Mouse (Mus musculus) ES-E14 (cell line): ENCODE measurements around the gene Plekha4. TPM values are rescaled to one million over a fixed set of nuclear protein-coding genes. Genes with fewer than 3 reads are reported as not detected.
"Not testable (repeated sequence)": the region's sequence is repeated elsewhere in the genome, so short reads cannot be mapped to it uniquely, and the experiment has no call there.

Experiments
- DNase-seq: peaks from one replicate; pipeline ENCODE4 v3.0.0-alpha.2; 2013; ENCODE audit warnings: low read depth, low spot score
- H3K27ac ChIP-seq: 2 replicates; pipeline ENCODE4 v1.5.1; 2012; ENCODE audit warnings: low read depth, mild to moderate bottlenecking, low read length, moderate library complexity, mixed read lengths; ENCODE audit not compliant: poor library complexity, insufficient read depth, severe bottlenecking
- H3K36me3 ChIP-seq: 2 replicates; pipeline ENCODE4 v1.6.1; 2012; ENCODE audit warnings: mild to moderate bottlenecking, low read length, moderate library complexity, mixed read lengths; ENCODE audit not compliant: control insufficient read depth, poor library complexity, insufficient read depth, severe bottlenecking
- H3K4me1 ChIP-seq, 2 experiments: fragments of 150-350 bp in 1 of 2; sonication (generic) in 1 of 2; 2 replicates each; pipeline ENCODE4 v1.6.1; 2012; ENCODE audit warnings: low read length in 2 of 2, mild to moderate bottlenecking in 1 of 2, mixed read lengths in 1 of 2; ENCODE audit not compliant: control insufficient read depth in 2 of 2, insufficient read depth in 2 of 2, poor library complexity in 1 of 2
- H3K4me3 ChIP-seq, 2 experiments: fragments of 150-350 bp in 1 of 2; sonication (generic) in 1 of 2; 2 replicates each; pipeline ENCODE4 v1.5.1; 2012; ENCODE audit warnings: low read length in 2 of 2, low read depth in 1 of 2, mild to moderate bottlenecking in 1 of 2, mixed read lengths in 1 of 2; ENCODE audit not compliant: insufficient read depth in 1 of 2, poor library complexity in 1 of 2, severe bottlenecking in 1 of 2
- H3K9ac ChIP-seq: 2 replicates; pipeline ENCODE4 v1.6.1; 2012; ENCODE audit warnings: low read depth, mild to moderate bottlenecking, low read length, mixed read lengths; ENCODE audit not compliant: poor library complexity, insufficient read depth, severe bottlenecking
- H3K9me3 ChIP-seq: fragments of 150-350 bp; sonication (generic); 2 replicates; pipeline ENCODE4 v1.6.1; 2012; ENCODE audit warnings: low read depth, mild to moderate bottlenecking, low read length; ENCODE audit not compliant: control insufficient read depth, insufficient read depth
- CHD2 ChIP-seq: IDR thresholded peaks from 2 replicates; pipeline ENCODE4 v1.6.1; 2014; ENCODE audit warnings: mild to moderate bottlenecking, low read depth, low read length, inconsistent platforms
- HCFC1 ChIP-seq: IDR thresholded peaks from 2 replicates; pipeline ENCODE4 v1.6.1; 2012; ENCODE audit warnings: low read length, inconsistent platforms, borderline replicate concordance; ENCODE audit not compliant: insufficient read depth
- MAFK ChIP-seq: IDR thresholded peaks from 2 replicates; pipeline ENCODE4 v1.6.1; 2014; ENCODE audit warnings: mild to moderate bottlenecking, low read depth, low read length, inconsistent platforms; ENCODE audit not compliant: insufficient read depth
- ZC3H11A ChIP-seq: IDR thresholded peaks from 2 replicates; pipeline ENCODE4 v1.6.1; 2012; ENCODE audit warnings: low read depth, mild to moderate bottlenecking, inconsistent platforms, low read length, borderline replicate concordance
- ZNF384 ChIP-seq: IDR thresholded peaks from 2 replicates; pipeline ENCODE4 v1.6.1; 2012; ENCODE audit warnings: low read depth, low read length, inconsistent platforms
- in situ Hi-C, 2 experiments: fragments of 600-800 bp; cut with MboI; formaldehyde crosslinking; loops; one replicate each; pipeline ENCODE4 v1.15.1; 2025; ENCODE audit warnings: low sequenced_read_pairs in 2 of 2, inconsistent platforms in 1 of 2; ENCODE audit not compliant: unreplicated experiment in 2 of 2
- total RNA-seq: library from RNA; depleted of rRNA; stranded (reverse); fragments of 300-350 nt; gene quantifications from 2 replicates; pipeline ENCODE4 v1.2.3, GENCODE M21; 2012

The Plekha4 gene
- total RNA-seq, 1 experiment = 17.8 TPM

DNA sequence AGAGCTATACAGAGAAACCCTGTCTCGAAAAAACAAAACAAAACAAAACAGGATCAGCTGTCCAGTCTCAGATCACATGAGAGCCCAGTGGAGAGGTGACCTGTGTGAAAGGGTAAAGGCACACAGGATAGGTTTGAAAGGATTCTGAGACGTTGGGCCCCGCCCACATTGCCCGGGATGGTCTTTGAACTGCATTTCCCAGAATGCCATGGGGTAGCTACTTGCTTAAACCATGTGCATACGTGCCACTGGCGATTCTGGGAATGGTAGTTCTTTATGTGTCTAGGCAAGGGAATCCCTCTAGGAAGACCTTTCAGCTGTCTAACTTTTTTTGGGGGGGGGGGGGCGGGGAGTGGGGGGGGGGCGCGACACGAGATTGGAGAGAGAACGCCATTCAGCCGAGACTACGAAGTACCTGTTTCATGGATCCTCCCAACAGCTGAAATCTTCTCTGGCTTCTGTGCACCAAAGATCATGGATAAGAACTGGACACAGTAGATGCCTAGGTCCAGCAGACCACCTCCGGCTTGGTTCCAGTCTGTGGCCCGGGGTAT, 44.7 kb upstream of the Plekha4 start, which contains the start of gene Tulp2:
TSS of gene Tulp2 (plus strand) at position 504 of the 554 bp plus-strand sequence.
- no peaks in the 10 kb centered on the region for H3K9me3 ChIP-seq
- TF ChIP-seq HCFC1 = peak; percentile 99
- no peak for TF ChIP-seq ZC3H11A
- no peak within 1 kb of the TSS for H3K4me3 ChIP-seq
- DNase-seq = no peak
- peaks cover 15% of the 10 kb centered on the region; the same call in 1 of the 2 replicates for H3K36me3 ChIP-seq
- in situ Hi-C loops = no loop called here
- H3K4me1 ChIP-seq = peaks cover 2 to 6% of the 10 kb centered on the region in 2 experiments; a peak in 1 of 4 replicates
- no peak within 1 kb of the TSS for H3K27ac ChIP-seq
- no peak within 1 kb of the TSS; the same call in 1 of the 2 replicates for H3K9ac ChIP-seq

DNA sequence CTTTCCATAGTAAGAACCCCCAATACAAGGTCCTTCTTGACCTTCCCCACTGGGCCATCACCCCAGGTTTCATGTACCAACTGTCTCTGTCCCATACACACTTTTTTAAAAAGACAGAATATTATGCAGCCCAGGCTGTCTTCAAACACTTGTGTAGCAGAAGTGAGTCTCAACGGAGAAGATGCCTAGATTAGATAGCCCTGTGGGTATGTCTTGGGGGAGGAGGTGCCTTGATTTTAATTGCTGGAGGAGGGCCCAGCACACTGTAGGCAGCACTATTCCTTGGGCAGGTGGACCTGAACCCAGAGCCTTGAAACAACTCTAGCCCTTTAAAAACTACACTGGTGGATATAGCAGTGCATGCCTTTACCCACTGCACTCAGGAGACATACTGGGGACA, 44.0 kb upstream of the Plekha4 start:
- no peak for TF ChIP-seq MAFK
- TF ChIP-seq ZC3H11A = no peak
- TF ChIP-seq CHD2 = no peak
- no peak for TF ChIP-seq ZNF384
- TF ChIP-seq HCFC1 = no peak
- Histone ChIP-seq H3K36me3 (peaks cover 15% of the 10 kb centered on the region; the same call in 1 of the 2 replicates), H3K9ac (no peak overlapping the region), H3K27ac (no peak overlapping the region), H3K4me1 (peaks cover 1 to 8% of the 10 kb centered on the region in 2 experiments; a peak in 1 of 4 replicates), H3K4me3 (no peak overlapping the region), H3K9me3 (no peaks in the 10 kb centered on the region)
- in situ Hi-C loops = no loop called here
- no peak for DNase-seq

DNA sequence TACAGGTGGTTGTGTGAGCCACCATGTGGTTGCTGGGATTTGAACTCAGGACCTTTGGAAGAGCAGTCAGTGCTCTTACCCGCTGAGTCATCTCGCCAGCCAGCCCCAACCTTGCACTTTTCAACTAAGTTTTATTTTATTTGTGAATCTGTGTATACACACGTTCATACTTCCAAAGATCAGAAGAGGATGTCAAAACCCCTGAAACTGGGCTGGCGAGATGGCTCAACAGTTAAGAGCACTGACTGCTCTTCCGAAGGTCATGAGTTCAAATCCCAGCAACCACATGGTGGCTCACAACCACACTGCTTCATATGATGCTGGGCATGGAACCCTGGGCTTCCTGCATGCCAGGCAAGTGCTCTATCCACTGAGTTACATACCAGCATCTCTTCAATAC, 41.1 kb upstream of the Plekha4 start:
- H3K4me1 ChIP-seq = peaks cover 2 to 11% of the 10 kb centered on the region in 2 experiments; a peak in 2 of 4 replicates
- H3K4me3 ChIP-seq, H3K9me3 ChIP-seq, in situ Hi-C loops, H3K27ac ChIP-seq, DNase-seq, H3K9ac ChIP-seq, H3K36me3 ChIP-seq: not testable (repeated sequence)

DNA sequence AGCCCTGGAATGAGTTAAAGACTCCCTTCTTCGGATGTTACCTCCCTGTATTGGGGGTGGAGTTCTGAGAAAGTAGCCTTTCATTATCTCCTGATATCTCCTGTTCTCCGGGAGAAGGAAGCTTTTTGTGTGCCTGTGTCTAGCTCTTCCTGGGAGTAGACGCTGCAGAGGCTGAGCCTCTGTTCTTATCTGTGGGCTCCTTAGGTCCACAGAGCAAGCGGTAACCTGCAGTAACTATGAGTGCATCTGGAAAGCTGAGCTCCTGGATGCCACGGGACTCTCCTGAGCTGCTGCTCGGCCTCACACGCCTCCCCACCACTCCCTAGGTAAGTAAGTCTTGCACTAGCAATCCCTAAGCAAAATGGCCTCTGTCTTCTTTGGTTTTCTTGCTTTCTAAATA, 40.0 kb upstream of the Plekha4 start:
- no peaks in the 10 kb centered on the region for H3K9me3 ChIP-seq
- peaks cover 6 to 16% of the 10 kb centered on the region in 2 experiments; a peak in 3 of 4 replicates for H3K4me1 ChIP-seq
- in situ Hi-C loops = no loop called here
- no peak overlapping the region for H3K4me3 ChIP-seq
- H3K36me3 ChIP-seq = peaks cover 9% of the 10 kb centered on the region; the same call in 1 of the 2 replicates
- TF ChIP-seq ZC3H11A (no peak), ZNF384 (no peak), CHD2 (no peak), HCFC1 (no peak), MAFK (no peak)
- H3K27ac ChIP-seq = no peak overlapping the region
- peak overlapping the region; percentile 15; the same call in 1 of the 2 replicates for H3K9ac ChIP-seq
- DNase-seq = no peak

DNA sequence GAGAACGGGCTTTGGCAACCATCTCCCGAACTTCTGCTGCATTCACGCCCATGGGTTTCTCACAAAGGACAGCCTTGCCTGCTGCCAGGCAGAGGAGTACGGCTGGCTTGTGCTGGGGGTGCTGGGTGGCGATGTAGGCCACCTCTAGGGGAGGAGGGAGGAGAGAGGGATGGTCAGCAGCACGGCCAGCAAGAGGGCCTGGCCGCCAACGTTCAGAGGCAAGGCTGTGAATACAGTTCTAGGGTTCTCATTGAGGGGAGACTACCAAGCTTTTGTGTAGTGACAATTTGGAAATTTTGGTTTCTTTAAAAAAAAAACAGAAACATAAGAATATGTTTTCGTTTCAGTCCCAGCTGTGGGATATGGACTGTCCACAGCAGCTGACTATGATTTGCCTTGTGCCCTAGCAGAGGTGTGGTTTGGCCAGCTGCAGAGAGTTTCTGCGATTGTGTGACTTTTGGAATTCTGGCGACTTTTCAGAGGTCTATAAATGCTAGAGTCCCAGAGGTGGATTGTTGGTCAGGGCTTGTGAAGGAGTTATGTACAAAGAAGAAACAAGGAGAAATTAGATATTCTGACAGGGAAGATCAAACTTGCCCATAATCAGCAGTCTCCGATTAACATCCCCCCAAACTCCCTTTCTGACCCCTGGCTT, 39.2 kb upstream of the Plekha4 start, which contains the start of gene Gm45808:
TSS of gene Gm45808 (minus strand) at position 51 of the 655 bp plus-strand sequence.
- H3K36me3 ChIP-seq = peaks cover 9% of the 10 kb centered on the region; the same call in 1 of the 2 replicates
- TF ChIP-seq MAFK (no peak), HCFC1 (no peak), ZC3H11A (no peak), ZNF384 (no peak), CHD2 (no peak)
- peak within 1 kb of the TSS in 1 of 2 experiments; percentile 97; a peak in 1 of 4 replicates for H3K4me3 ChIP-seq
- DNase-seq = no peak
- H3K27ac ChIP-seq = no peak within 1 kb of the TSS
- peaks cover 6 to 14% of the 10 kb centered on the region in 2 experiments; a peak in 3 of 4 replicates for H3K4me1 ChIP-seq
- in situ Hi-C loops = no loop called here
- peak within 1 kb of the TSS; percentile 15; the same call in 1 of the 2 replicates for H3K9ac ChIP-seq
- no peaks in the 10 kb centered on the region for H3K9me3 ChIP-seq
